Mouse (Mus musculus) regulatory T cell (primary cell): Measurements from ENCODE around the gene Lipo2.
"Not testable (repeated sequence)": the region's sequence is repeated elsewhere in the genome, so short reads cannot be mapped to it uniquely, and the experiment has no call there.

Experiments used
- in situ Hi-C: fragments of 300-600 bp; cut with MboI, MseI; formaldehyde crosslinking; loops from one replicate; pipeline ENCODE4 v1.15.1; 2025; ENCODE audit warnings: high pct_unique_total_duplicates

Lipo2 gene

DNA sequence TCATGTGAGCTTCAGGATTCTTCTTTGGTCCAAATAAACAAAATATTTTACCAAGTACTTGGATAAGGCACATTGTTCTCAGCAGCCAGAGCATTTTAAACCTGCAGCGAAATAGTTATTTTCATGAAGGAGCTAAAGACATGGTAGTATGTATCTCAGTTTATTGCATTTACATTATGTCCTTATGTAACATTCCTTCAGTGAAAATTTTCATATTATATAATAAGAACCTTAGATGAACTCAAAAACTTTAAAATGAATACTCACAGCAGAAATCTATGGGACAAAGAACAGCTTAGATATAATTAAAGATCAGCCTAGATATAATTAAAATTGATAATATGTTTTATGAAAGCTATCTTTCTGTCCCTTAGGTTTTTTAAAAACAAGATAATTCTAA, at the start of gene Lipo2:
Lipo2 (minus strand) TSS at position 101 of the 400 bp plus-strand sequence.
- in situ Hi-C loops = not testable (repeated sequence)

- in situ Hi-C loops = not testable (repeated sequence)
Observed at GRCm38 (mm10) chr19:33787359-33787758, 36.2 kb upstream of the Lipo2 start, which contains the start of gene Lipo1. Lipo1 (minus strand) TSS chr19:33787459.

- in situ Hi-C loops = no loop called here
Observed at GRCm38 (mm10) chr19:33786576-33787277, 35.6 kb upstream of the Lipo2 start.

- in situ Hi-C loops = not testable (repeated sequence)
Observed at GRCm38 (mm10) chr19:33761287-33762086, 10.3 kb upstream of the Lipo2 start, which contains the start of gene Lipo3. Lipo3 (minus strand) TSS chr19:33761951.
